Mouse (Mus musculus) CH12.LX (cell line): ENCODE measurements at regions not wholly inside any gene's neighbourhood (a gene's known extent, or its start where the extent isn't known, plus 50 kb on each side); places are given as distances from the start of the nearest gene placed in this dataset.

ENCODE experiments used
- CTCF ChIP-seq, 2 experiments: IDR thresholded peaks in 1 of 2; conservative IDR thresholded peaks in 1 of 2; 2 replicates each; pipeline ENCODE4 v1.5.1; 2011 to 2012; ENCODE audit warnings: low read depth in 2 of 2, low read length in 2 of 2, improper control_type of control experiment in 1 of 2, inconsistent platforms in 1 of 2, mild to moderate bottlenecking in 1 of 2, moderate library complexity in 1 of 2
- E2F4 ChIP-seq: IDR thresholded peaks from 2 replicates; pipeline ENCODE4 v1.6.1; 2011; ENCODE audit warnings: low read depth, low read length, improper control_type of control experiment; ENCODE audit not compliant: insufficient replicate concordance
- EP300 ChIP-seq: IDR thresholded peaks from 2 replicates; pipeline ENCODE4 v1.6.1; 2011; ENCODE audit warnings: low read length, improper control_type of control experiment
- MEF2A ChIP-seq: IDR thresholded peaks from 2 replicates; pipeline ENCODE4 v1.6.1; 2014; ENCODE audit warnings: low read depth, mild to moderate bottlenecking, inconsistent platforms, low read length, improper control_type of control experiment, borderline replicate concordance
- POLR2A ChIP-seq: IDR thresholded peaks from 2 replicates; pipeline ENCODE4 v1.6.1; 2011; ENCODE audit warnings: low read depth, mild to moderate bottlenecking, improper control_type of control experiment, low read length
- RAD21 ChIP-seq: IDR thresholded peaks from 2 replicates; pipeline ENCODE4 v1.6.1; 2011; ENCODE audit warnings: low read depth, mild to moderate bottlenecking, low read length, improper control_type of control experiment, moderate library complexity
- SIN3A ChIP-seq: IDR thresholded peaks from 2 replicates; pipeline ENCODE4 v1.6.1; 2012; ENCODE audit warnings: low read length, improper control_type of control experiment, inconsistent platforms
- SMC3 ChIP-seq: IDR thresholded peaks from 2 replicates; pipeline ENCODE4 v1.6.1; 2011; ENCODE audit warnings: low read depth, low read length, improper control_type of control experiment
- ZNF384 ChIP-seq: IDR thresholded peaks from 2 replicates; pipeline ENCODE4 v1.6.1; 2012; ENCODE audit warnings: low read depth, low read length, improper control_type of control experiment, inconsistent platforms

- no peak for TF ChIP-seq POLR2A
- TF ChIP-seq MEF2A, result no peak
- TF ChIP-seq EP300, result no peak
- TF ChIP-seq RAD21, result no peak
- no peak for TF ChIP-seq ZNF384
- no peak for TF ChIP-seq CTCF (conservative IDR thresholded peaks at IDR 0.05 in 1 of 2, IDR thresholded peaks at IDR 0.05 in 1 of 2; ENCODE audit: low read depth in 2 of 2, low read length in 2 of 2)
- TF ChIP-seq E2F4, result no peak
- no peak for TF ChIP-seq SMC3
- no peak for TF ChIP-seq SIN3A
Measured at GRCm38 (mm10) chr14:102505696-102506321, 476.6 kb downstream of the Kctd12 start.
